Comparison of ENCODE assay signal across 15 mouse cellular contexts in genomic region chr11:120931479-120931878, GRCm38 (mm10). TPM values are rescaled to one million over a fixed set of nuclear protein-coding genes. Genes with fewer than 3 reads are reported as not detected.
A peak's percentile ranks its signal among the peaks of the same experiment; 100 is the strongest.
DNase-seq lines count a peak whose midpoint lies in the region; ATAC-seq and TF ChIP-seq lines count a peak whose summit lies in the region.
"Had no signal": no experiment of that assay in that cellular context is flagged by ENCODE, and none has a peak within 500 bp of the region (broad histone marks: within the 10 kb centered on the region; RNA-seq: fewer than 3 reads in every experiment).

No protein-coding gene starts in this region.

- H3K4me2 ChIP-seq in heart, embryonic 13.5 days: peak overlapping the region; percentile 81; the same call in 1 of the 2 replicates
- H3K4me2 ChIP-seq in liver, embryonic 14.5 days (ENCODE audit: low read depth): peak overlapping the region; percentile 80
- H3K4me2 ChIP-seq in liver, postnatal 0 days (ENCODE audit: low read depth, low read length): no peak overlapping the region
- H3K4me2 ChIP-seq in neural tube, embryonic 13.5 days: peak overlapping the region; percentile 61; the same call in 1 of the 2 replicates

- H3K9ac ChIP-seq in heart, embryonic 13.5 days: no peak overlapping the region
- H3K9ac ChIP-seq in liver, embryonic 14.5 days (replicated peaks): no peak overlapping the region
- no peak overlapping the region for H3K9ac ChIP-seq in liver, postnatal 0 days (replicated peaks)
- H3K9ac ChIP-seq in neural tube, embryonic 13.5 days: no peak overlapping the region

- whole genome bisulfite sequencing in heart, embryonic 13.5 days: 78% methylated on average over 4 of the region's 4 CpGs
- 86% methylated on average over 4 of the region's 4 CpGs for WGBS in liver, embryonic 14.5 days (ENCODE audit: insufficient replicate concordance)
- 91% methylated on average over 4 of the region's 4 CpGs for WGBS in liver, postnatal 0 days (ENCODE audit: insufficient replicate concordance)
- WGBS in neural tube, embryonic 13.5 days: 89% methylated on average over 4 of the region's 4 CpGs

- intact Hi-C loops in heart, postnatal 10 days (cut with DNase I): no loop called here

- H3K4me3 ChIP-seq in erythroblast, embryonic 14.5 days (replicated peaks): peak overlapping the region; percentile 22
- H3K4me3 ChIP-seq in heart, embryonic 13.5 days: peak overlapping the region; percentile 85; the same call in 1 of the 2 replicates
- H3K4me3 ChIP-seq in liver, embryonic 14.5 days (ENCODE audit: insufficient read depth in 1 of 2, low read depth in 2 of 2, low read length in 2 of 2): no peak overlapping the region
- no peak overlapping the region for H3K4me3 ChIP-seq in liver, postnatal 0 days (ENCODE audit: low read depth, low read length)
- H3K4me3 ChIP-seq in neural tube, embryonic 13.5 days: no peak overlapping the region

- no peak overlapping the region for H3K27ac ChIP-seq in heart, embryonic 13.5 days (replicated peaks)
- no peak overlapping the region for H3K27ac ChIP-seq in liver, embryonic 14.5 days
- H3K27ac ChIP-seq in liver, postnatal 0 days (ENCODE audit: low read depth): no peak overlapping the region
- H3K27ac ChIP-seq in neural tube, embryonic 13.5 days (replicated peaks): no peak overlapping the region
- H3K27ac ChIP-seq: embryonic facial prominence, embryonic 12.5 days had no signal

- no peak for TF ChIP-seq CTCF in liver, embryonic 14.5 days (IDR thresholded peaks at IDR 0.05; ENCODE audit: low read depth)
- no peak for TF ChIP-seq CTCF in liver, postnatal 0 days (IDR thresholded peaks at IDR 0.05; ENCODE audit: low read depth)

- H3K36me3 ChIP-seq in erythroblast, embryonic 14.5 days (ENCODE audit: control insufficient read depth): peaks cover 22% of the 10 kb centered on the region
- peaks cover 17% of the 10 kb centered on the region for H3K36me3 ChIP-seq in heart, embryonic 13.5 days
- no peaks in the 10 kb centered on the region for H3K36me3 ChIP-seq in liver, embryonic 14.5 days (replicated peaks; ENCODE audit: control insufficient read depth, insufficient read depth, low read depth)
- H3K36me3 ChIP-seq in liver, postnatal 0 days (replicated peaks; ENCODE audit: insufficient read depth, low read length): no peaks in the 10 kb centered on the region
- no peaks in the 10 kb centered on the region for H3K36me3 ChIP-seq in neural tube, embryonic 13.5 days
- H3K36me3 ChIP-seq: embryonic facial prominence, embryonic 12.5 days had no signal

- H3K4me1 ChIP-seq in erythroblast, embryonic 14.5 days (ENCODE audit: control insufficient read depth): peaks cover 60% of the 10 kb centered on the region
- H3K4me1 ChIP-seq in heart, embryonic 13.5 days: peaks cover 16% of the 10 kb centered on the region
- H3K4me1 ChIP-seq in liver, embryonic 14.5 days (replicated peaks; ENCODE audit: control insufficient read depth in 2 of 2, insufficient read depth in 2 of 2, low read length in 1 of 2): peaks cover 10 to 13% of the 10 kb centered on the region in 2 experiments
- peaks cover 10% of the 10 kb centered on the region for H3K4me1 ChIP-seq in liver, postnatal 0 days (ENCODE audit: insufficient read depth)
- H3K4me1 ChIP-seq in neural tube, embryonic 13.5 days (replicated peaks): peaks cover 17% of the 10 kb centered on the region
- H3K4me1 ChIP-seq: embryonic facial prominence, embryonic 12.5 days had no signal

- ATAC-seq in erythroblast, adult 5-6 weeks (replicated peaks; ENCODE audit: low FRiP score, poor library complexity, severe bottlenecking): no peak
- ATAC-seq in heart, embryonic 13.5 days (ENCODE audit: extremely low read depth, insufficient number of reproducible peaks, low FRiP score, low TSS enrichment): no peak
- ATAC-seq in liver, embryonic 14.5 days (ENCODE audit: insufficient read depth): no peak
- no peak for ATAC-seq in liver, postnatal 0 days
- no peak for ATAC-seq in neural tube, embryonic 13.5 days (ENCODE audit: low read depth)
- ATAC-seq: inflammation-experienced regulatory T-cells, adult 6 months had no signal

- DNase-seq in heart, postnatal 10 days: no peak
- no peak for DNase-seq in liver, embryonic 14.5 days (ENCODE audit: low read depth in 3 of 3, low spot score in 3 of 3)
- no peak for DNase-seq in liver, postnatal 0 days
- DNase-seq in neural tube, embryonic 10.5 days (ENCODE audit: extremely low spot score, low spot score): no peak
- DNase-seq: cerebellum, adult 8-10 months; left cerebral cortex, postnatal 4 days; right cerebral cortex, postnatal 25 days; thymus, postnatal 25 days had no signal

- no peak for TF ChIP-seq EP300 in liver, embryonic 14.5 days (IDR thresholded peaks at IDR 0.05; ENCODE audit: low read depth)
- TF ChIP-seq EP300 in liver, postnatal 0 days (IDR thresholded peaks at IDR 0.05; ENCODE audit: low read depth): no peak

- H3K27me3 ChIP-seq in erythroblast, embryonic 14.5 days (ENCODE audit: control insufficient read depth): no peaks in the 10 kb centered on the region
- H3K27me3 ChIP-seq in heart, embryonic 13.5 days (replicated peaks): no peaks in the 10 kb centered on the region
- no peaks in the 10 kb centered on the region for H3K27me3 ChIP-seq in liver, embryonic 14.5 days (ENCODE audit: control insufficient read depth, insufficient read depth, low read length)
- no peaks in the 10 kb centered on the region for H3K27me3 ChIP-seq in liver, postnatal 0 days (ENCODE audit: insufficient read depth, low read length)
- no peaks in the 10 kb centered on the region for H3K27me3 ChIP-seq in neural tube, embryonic 13.5 days
- H3K27me3 ChIP-seq: embryonic facial prominence, embryonic 12.5 days had no signal

- peaks cover 8% of the 10 kb centered on the region for H3K9me3 ChIP-seq in erythroblast, embryonic 14.5 days (ENCODE audit: control insufficient read depth, low read length)
- H3K9me3 ChIP-seq in heart, embryonic 13.5 days: peaks cover 2% of the 10 kb centered on the region; the same call in 1 of the 2 replicates
- H3K9me3 ChIP-seq in liver, embryonic 14.5 days (ENCODE audit: control insufficient read depth, low read length): no peaks in the 10 kb centered on the region; the same call in 1 of the 2 replicates
- no peaks in the 10 kb centered on the region for H3K9me3 ChIP-seq in liver, postnatal 0 days (ENCODE audit: low read length)
- no peaks in the 10 kb centered on the region for H3K9me3 ChIP-seq in neural tube, embryonic 13.5 days
- H3K9me3 ChIP-seq: embryonic facial prominence, embryonic 12.5 days; heart, embryonic 10.5 days had no signal

RNA-seq across cellular contexts. Expression of gene Ccdc57, which starts 1.2 kb away (rescaled TPM):
- polyA plus RNA-seq in erythroblast, embryonic 14.5 days (2012): 0.23 and 0.39 TPM in 2 replicates
- total RNA-seq in erythroblast, adult 5-6 weeks (2015; ENCODE audit: low replicate concordance): 2.3 and 5.2 TPM in 2 replicates
- total RNA-seq in erythroblast, adult 5-6 weeks (2017; ENCODE audit: low replicate concordance): 4.4 and 6.0 TPM in 2 replicates
- polyA plus RNA-seq in heart, embryonic 13.5 days (2015; fragmentation: Nextera tagmentation; extraction: Ambion mirVana): 3.1 and 3.7 TPM in 2 replicates
- 1 to 10 TPM; 1.7 to 1.8 TPM for total RNA-seq in heart, postnatal 10 days (2021)
- 1.2 and 1.4 TPM in 2 replicates for polyA plus RNA-seq in liver, embryonic 14.5 days (2012; rRNA removed)
- 1.3 and 1.4 TPM in 2 replicates for polyA plus RNA-seq in liver, embryonic 14.5 days (2014; fragmentation: Nextera tagmentation; extraction: Ambion mirVana)
- polyA plus RNA-seq in liver, postnatal 0 days (2015; fragmentation: Nextera tagmentation; extraction: Ambion mirVana): 1.2 and 1.4 TPM in 2 replicates
- polyA plus RNA-seq in neural tube, embryonic 13.5 days (2015; fragmentation: Nextera tagmentation; extraction: Ambion mirVana): 3.9 and 4.2 TPM in 2 replicates

RNA-seq across cellular contexts. Expression of gene Slc16a3, which starts 16.8 kb away (rescaled TPM):
- 7.3 and 8.2 TPM in 2 replicates for polyA plus RNA-seq in erythroblast, embryonic 14.5 days (2012)
- total RNA-seq in erythroblast, adult 5-6 weeks (2015; ENCODE audit: low replicate concordance): 5.2 and 11.7 TPM in 2 replicates
- 5.6 and 7.1 TPM in 2 replicates for total RNA-seq in erythroblast, adult 5-6 weeks (2017; ENCODE audit: low replicate concordance)
- polyA plus RNA-seq in heart, embryonic 13.5 days (2015; fragmentation: Nextera tagmentation; extraction: Ambion mirVana): 224 and 258 TPM in 2 replicates
- 1 to 10 TPM; 4.0 to 4.4 TPM for total RNA-seq in heart, postnatal 10 days (2021)
- polyA plus RNA-seq in liver, embryonic 14.5 days (2012; rRNA removed): 23.5 and 25.0 TPM in 2 replicates
- polyA plus RNA-seq in liver, embryonic 14.5 days (2014; fragmentation: Nextera tagmentation; extraction: Ambion mirVana): 25.8 and 31.6 TPM in 2 replicates
- polyA plus RNA-seq in liver, postnatal 0 days (2015; fragmentation: Nextera tagmentation; extraction: Ambion mirVana): 9.9 and 13.9 TPM in 2 replicates
- 12.7 and 16.8 TPM in 2 replicates for polyA plus RNA-seq in neural tube, embryonic 13.5 days (2015; fragmentation: Nextera tagmentation; extraction: Ambion mirVana)

RNA-seq across cellular contexts. Expression of gene Csnk1d, which starts 59.7 kb away (rescaled TPM):
- polyA plus RNA-seq in erythroblast, embryonic 14.5 days (2012): 10.5 and 11.4 TPM in 2 replicates
- total RNA-seq in erythroblast, adult 5-6 weeks (2015; ENCODE audit: low replicate concordance): 70.3 and 83.2 TPM in 2 replicates
- 121 and 148 TPM in 2 replicates for total RNA-seq in erythroblast, adult 5-6 weeks (2017; ENCODE audit: low replicate concordance)
- polyA plus RNA-seq in heart, embryonic 13.5 days (2015; fragmentation: Nextera tagmentation; extraction: Ambion mirVana): 71.4 and 71.5 TPM in 2 replicates
- 10 to 100 TPM; 86.0 to 89.5 TPM for total RNA-seq in heart, postnatal 10 days (2021)
- 22.5 and 27.0 TPM in 2 replicates for polyA plus RNA-seq in liver, embryonic 14.5 days (2012; rRNA removed)
- 17.1 and 19.6 TPM in 2 replicates for polyA plus RNA-seq in liver, embryonic 14.5 days (2014; fragmentation: Nextera tagmentation; extraction: Ambion mirVana)
- polyA plus RNA-seq in liver, postnatal 0 days (2015; fragmentation: Nextera tagmentation; extraction: Ambion mirVana): 29.9 and 30.0 TPM in 2 replicates
- polyA plus RNA-seq in neural tube, embryonic 13.5 days (2015; fragmentation: Nextera tagmentation; extraction: Ambion mirVana): 135 and 138 TPM in 2 replicates

Comparison
In these comparisons a context has a peak if more than half of its experiments do, and no peak if none do; other contexts are left out.
1. H3K4me3 ChIP-seq: peak in erythroblast, embryonic 14.5 days (single experiment) and heart, embryonic 13.5 days (single experiment); none in liver, embryonic 14.5 days (0 of 2), liver, postnatal 0 days (single experiment) and neural tube, embryonic 13.5 days (single experiment).